Mouse (Mus musculus) myocyte (in vitro differentiated cells): ENCODE measurements around the gene Moxd1.

Source experiments
- CEBPB ChIP-seq: IDR thresholded peaks from 2 replicates; pipeline ENCODE4 v1.6.1; 2011; ENCODE audit warnings: mild to moderate bottlenecking, moderate library complexity; ENCODE audit not compliant: poor library complexity, insufficient read depth, severe bottlenecking
- MYOD1 ChIP-seq, 3 experiments: IDR thresholded peaks; one replicate each; pipeline ENCODE4 v1.6.1; 2011; ENCODE audit warnings: control low read depth in 2 of 3, low read depth in 2 of 3, mild to moderate bottlenecking in 2 of 3, moderate library complexity in 1 of 3; ENCODE audit not compliant: insufficient read length in 2 of 3, control insufficient read depth in 1 of 3
- MYOG ChIP-seq, 3 experiments: IDR thresholded peaks; one replicate each; pipeline ENCODE4 v1.6.1; 2011; ENCODE audit warnings: control low read depth in 2 of 3, low read depth in 2 of 3, mild to moderate bottlenecking in 2 of 3; ENCODE audit not compliant: insufficient read length in 2 of 3, control insufficient read depth in 1 of 3, insufficient read depth in 1 of 3
- POLR2A ChIP-seq: IDR thresholded peaks from one replicate; pipeline ENCODE4 v1.6.1; 2011; ENCODE audit warnings: low read depth, mild to moderate bottlenecking, control low read depth, moderate library complexity; ENCODE audit not compliant: insufficient read length
- SRF ChIP-seq: IDR thresholded peaks from one replicate; pipeline ENCODE4 v1.6.1; 2011; ENCODE audit warnings: low read depth; ENCODE audit not compliant: control insufficient read depth, insufficient read length
- TCF3 ChIP-seq: IDR thresholded peaks from one replicate; pipeline ENCODE4 v1.6.1; 2011; ENCODE audit warnings: low read depth, control low read depth; ENCODE audit not compliant: insufficient read length
- USF1 ChIP-seq: IDR thresholded peaks from one replicate; pipeline ENCODE4 v1.6.1; 2011; ENCODE audit warnings: low read depth, mild to moderate bottlenecking, control low read depth, moderate library complexity

- TF ChIP-seq POLR2A, result no peak
- no peak for TF ChIP-seq MYOD1 (IDR thresholded peaks at IDR 0.05; ENCODE audit: control insufficient read depth in 1 of 3, insufficient read length in 2 of 3, low read depth in 2 of 3)
- TF ChIP-seq CEBPB, result no peak
- no peak for TF ChIP-seq USF1
- no peak for TF ChIP-seq SRF
- no peak for TF ChIP-seq TCF3
- no peak for TF ChIP-seq MYOG (IDR thresholded peaks at IDR 0.05; ENCODE audit: control insufficient read depth in 1 of 3, insufficient read depth in 1 of 3, insufficient read length in 2 of 3, low read depth in 2 of 3)
These were observed 28.3 kb downstream of the Moxd1 start for GRCm38 (mm10) chr10:24251631-24252030.
